Mouse (Mus musculus): ENCODE results near the gene Tsc22d2.

The Tsc22d2 gene

DNA sequence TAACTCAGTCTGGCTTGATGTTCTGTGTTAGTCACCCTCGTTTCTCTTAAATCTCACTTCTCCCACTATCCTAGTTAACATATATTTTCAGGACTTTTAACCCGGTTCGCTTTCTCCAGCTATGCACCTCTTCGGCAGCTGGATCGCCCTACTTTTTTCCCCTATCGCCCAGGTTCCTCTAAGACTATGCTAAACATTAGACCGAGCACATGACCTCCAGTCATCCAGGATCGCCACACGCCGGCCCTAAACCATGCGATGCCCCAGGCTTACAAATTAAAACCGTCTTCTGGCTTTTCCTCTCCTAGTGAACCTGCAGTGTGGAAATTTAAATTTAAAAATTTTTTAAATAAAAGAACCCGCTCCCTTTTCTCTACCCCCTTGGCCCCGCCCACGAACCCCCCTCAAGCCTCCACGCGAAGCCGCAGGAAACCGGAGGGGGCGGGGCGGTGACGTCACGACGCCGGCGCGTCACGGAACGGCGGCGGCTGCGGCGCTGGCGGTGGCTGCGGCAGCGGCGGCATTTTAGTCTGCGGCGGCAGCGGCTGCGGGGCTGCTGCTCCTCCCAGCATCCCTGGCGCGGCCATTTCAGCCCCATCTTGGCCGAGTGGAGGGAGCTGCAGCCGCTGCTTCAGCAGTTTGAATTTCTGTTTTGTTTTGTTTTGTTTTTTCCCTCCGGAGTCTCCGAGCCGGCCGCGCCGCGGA is at the start of gene Tsc22d2:
Tsc22d2 (plus strand) TSS at position 482 of the 705 bp plus-strand sequence.
- DNase-seq (ENCODE audit: low spot score in 2 of 2), result peak; percentile 97 to 99

DNA sequence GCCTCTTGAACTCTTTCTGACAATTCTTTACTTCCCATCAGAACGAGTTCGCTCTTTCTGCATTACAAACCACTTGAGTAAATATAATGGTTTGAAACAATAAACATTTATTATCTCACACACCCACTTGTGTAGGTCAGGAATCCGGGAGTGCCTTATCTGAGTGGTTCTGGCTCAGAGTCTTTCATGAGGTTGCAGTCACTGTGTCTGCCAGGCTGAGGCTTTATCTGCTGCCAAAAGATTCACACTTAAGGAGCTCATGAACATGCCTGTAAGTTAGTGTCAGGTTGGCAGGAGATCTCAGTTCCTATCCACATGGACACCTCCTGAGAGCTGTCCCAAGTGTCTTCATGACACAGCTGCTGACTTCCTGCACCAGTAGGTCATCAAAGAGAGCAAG is 47.8 kb upstream of the Tsc22d2 start:
- no peak for DNase-seq (ENCODE audit: low spot score in 2 of 2)

DNA sequence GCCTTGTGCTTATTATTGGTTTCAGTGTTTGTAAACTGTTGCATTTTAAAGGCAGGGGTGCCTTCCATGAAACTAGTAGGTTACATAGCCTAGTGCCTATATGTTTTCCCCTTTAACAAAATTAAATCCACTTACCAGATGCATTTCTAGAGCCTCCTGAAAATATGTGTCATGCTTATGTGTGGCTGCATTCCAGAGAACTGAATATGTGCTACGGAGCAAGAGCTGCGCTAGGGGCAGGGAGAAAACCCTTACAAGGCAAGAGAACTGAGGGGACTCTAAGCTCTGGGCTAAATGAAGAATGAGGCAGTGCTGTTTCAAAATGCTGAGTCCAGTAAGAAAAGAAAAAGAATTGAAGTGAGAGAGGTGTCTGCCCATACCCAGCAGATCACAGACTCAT is 43.7 kb upstream of the Tsc22d2 start:
- DNase-seq (ENCODE audit: low spot score in 2 of 2), result no peak

DNA sequence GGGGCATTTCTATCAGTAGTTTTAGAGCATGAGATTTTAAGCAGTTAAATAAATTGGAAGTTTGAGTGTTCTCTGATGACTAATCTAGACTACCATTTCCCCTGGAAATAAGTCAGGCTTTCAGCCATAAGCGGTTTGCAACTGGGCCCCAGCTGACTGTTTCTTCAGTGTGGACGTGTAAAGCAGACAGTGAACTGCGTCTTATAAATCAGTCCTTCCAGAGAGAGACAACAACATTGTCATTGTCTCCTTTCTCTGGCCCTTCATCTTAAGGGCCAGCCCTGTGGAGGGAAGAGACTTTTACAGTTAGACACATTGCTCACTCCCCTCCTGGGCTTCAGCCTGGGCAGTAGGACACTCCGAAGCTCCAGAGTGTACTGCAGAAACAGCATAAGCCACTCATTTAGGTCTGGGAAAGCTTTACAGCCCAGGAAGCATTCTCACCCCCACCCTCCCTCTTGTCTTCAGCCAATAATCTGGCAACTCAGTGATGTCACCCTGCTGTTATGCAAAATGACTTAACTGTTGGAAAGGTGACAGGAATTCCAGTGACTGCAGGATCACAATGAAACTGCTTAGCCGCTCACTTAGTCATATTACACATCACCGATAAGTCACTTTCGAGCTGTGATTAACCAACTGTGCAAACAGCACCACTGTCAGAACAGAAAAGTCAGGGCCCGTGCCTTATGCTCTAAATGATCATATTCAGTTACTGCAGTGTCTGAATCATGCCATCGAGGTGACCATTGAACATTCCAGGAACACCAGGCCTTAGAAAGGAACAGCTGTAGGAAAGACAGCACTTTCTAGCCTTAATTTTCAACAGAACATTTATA is 42.2 kb upstream of the Tsc22d2 start:
- DNase-seq (ENCODE audit: low spot score in 2 of 2), result no peak

DNA sequence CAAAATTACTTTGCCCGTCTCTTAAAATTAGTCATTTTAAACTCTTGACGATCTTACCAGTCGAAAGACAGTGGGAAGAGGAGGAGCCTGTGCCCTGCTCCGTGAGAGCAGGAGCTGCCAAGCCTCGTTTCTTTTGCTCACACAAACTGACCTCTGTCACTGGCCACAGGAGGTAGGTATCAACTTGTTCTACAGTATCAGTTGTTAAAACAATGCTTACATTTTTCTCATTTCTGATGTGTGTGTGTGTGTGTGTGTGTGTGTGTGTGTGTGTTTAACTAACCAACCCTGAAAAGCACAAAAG is 41.7 kb upstream of the Tsc22d2 start:
- DNase-seq (ENCODE audit: low spot score in 2 of 2), result no peak

DNA sequence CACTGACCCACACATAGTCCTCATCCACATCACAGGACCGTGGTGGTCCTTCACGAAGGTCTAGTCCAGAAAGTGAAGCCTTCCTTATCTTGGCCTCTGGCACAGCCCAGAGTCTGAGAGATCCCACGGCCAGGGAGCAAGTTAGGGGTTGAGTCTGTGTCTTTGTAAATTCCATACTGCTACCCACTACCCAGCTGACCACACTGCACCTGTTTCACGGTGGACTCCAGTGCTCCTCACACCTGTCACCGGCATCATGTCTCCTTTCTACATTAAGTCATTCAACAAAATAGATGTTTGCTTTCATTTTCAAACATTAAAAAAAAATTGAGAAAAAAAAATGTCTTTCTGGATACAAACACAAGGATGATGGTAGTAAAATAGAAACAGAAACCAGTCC is 40.2 kb upstream of the Tsc22d2 start:
- DNase-seq (ENCODE audit: low spot score in 2 of 2), result no peak

DNA sequence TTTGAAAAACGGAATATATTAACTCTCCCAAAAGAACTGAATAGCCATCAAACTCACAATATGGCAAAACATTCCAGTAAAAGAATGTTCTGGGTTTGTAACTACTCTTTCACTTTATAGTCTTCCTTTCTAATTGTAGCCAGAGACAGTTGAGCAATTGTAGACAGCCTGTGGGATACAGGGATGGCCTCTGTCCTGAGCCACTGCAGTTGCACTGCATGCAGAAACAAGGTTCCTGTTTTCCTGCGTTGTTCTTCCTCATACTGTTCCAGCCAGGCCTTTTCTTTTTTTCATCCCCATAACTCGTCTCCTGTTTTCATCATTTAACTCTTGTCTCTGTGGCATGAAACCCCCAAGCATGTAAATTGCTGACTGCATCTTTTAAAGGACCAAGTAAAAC is 37.8 kb upstream of the Tsc22d2 start:
- no peak for DNase-seq (ENCODE audit: low spot score in 2 of 2)

DNA sequence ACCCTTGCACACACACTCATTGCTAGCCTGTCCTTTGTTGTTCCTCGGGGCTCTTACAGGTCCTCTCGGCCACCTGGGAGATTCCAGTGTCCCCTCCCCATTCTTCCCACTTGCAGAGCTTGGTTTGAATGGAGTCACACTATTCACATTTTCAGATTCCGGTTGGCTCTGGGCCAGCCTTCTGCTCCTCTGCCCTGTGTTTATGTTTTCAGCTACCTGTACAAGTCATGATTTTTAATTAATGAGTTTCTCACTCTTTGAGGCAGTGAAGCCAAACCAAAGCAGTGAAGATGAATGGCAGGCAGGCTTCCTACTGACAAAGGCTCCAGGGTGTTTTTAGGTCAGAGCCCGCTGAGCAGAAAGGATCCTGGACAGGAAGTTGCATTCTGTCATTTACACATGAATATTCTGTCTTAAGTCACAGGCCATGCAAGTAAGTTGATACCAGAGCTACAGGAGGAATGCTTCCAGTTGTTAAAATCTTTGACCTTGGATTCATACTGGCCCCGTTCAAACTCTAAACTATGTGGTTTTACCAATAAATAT is 36.9 kb upstream of the Tsc22d2 start:
- DNase-seq (ENCODE audit: low spot score in 2 of 2), result no peak

DNA sequence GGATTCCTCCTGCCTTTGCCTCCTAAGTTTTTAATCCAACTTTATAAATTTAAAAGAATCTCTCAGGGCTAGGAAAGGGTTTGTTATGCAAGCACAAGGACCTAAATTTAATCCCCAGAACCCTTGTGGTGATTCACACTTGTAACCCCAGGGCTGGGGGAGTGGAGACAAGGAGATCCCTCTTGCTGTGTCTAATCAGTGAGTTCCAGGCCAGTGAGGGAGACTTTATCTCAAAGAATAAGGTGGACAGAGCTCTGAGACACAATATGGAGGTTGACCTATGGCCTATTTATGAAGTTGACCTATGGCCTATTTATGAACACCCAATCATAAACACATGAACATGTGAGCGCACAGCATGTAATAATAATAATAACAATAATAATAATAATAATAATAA is 31.8 kb upstream of the Tsc22d2 start:
- no peak for DNase-seq (ENCODE audit: low spot score in 2 of 2)

DNA sequence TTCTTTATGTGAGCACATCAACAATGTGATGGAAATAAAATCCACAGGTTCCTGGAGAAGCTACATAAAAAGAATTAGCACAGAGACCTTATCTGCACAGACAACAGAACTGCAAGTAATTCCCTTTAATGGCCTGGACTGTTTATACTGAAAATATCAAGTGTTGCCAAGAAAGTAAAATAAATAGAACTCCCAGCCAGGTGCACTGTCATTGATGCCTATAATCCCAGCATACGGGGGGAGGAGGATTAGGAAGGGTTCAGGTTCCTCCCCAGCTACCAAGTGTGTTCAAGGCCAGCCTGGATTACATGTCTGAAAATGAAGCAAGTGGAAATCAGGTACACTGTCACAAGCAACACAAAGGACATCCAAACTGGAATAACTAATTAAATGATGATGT is 29.5 kb upstream of the Tsc22d2 start:
- DNase-seq (ENCODE audit: low spot score in 2 of 2), result no peak

DNA sequence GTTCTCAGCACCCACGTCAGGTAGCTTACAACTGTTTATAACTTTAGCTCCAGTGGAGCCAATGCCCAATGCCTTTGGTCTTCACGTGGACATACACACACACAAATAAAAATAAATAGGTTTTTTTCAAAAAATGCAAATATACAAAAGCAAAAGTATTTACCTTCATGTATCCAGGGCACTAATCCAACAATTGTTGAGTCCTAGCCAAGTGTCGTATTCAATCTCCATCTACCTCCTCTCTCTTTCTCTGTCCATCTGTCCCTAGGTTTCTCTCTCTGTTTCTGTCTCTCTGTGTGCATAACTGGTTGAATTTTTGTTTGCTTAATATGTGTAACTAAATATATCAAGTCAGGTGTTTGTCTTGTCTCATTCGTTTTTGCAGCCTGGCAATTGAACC is 25.8 kb upstream of the Tsc22d2 start:
- no peak for DNase-seq (ENCODE audit: low spot score in 2 of 2)

DNA sequence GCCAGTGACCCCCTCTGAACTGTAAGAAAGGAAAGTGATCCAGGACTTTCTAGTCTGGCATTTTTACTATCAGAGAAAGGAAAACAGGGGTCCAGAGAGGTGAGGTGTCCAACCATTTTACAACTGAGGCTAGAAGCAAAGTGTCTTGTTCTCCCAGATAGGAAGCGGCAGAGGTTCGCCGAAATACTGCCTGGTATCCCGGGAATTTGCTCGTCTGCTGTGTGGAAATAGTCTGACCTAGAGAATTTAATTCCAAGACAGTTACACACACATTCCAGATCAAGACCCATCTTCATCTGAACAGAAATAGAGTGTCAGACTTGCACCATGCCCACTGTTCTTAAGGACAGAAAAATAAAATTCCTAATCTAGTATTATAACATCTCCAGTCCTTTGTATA is 16.0 kb upstream of the Tsc22d2 start:
- DNase-seq (ENCODE audit: low spot score in 2 of 2), result no peak

DNA sequence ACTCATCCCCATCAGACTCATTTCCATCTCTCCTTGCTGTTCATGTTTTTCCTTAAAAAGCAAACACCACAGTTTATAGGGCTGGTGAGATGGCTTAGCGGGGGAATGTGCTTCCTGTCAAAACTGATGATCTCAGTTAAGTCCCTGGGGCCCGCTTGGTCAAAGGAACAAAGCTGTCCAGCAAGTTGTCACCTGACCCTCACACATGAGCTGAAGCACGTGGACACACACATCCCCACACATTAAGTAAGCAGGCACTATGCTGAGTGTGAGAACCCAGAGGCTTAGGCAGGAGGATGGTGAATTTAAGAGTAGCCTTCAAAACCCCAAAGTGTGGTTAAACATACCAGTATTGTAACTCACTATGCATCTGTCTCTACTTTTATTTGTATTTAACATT is 14.6 kb upstream of the Tsc22d2 start:
- DNase-seq (ENCODE audit: low spot score in 2 of 2), result no peak

DNA sequence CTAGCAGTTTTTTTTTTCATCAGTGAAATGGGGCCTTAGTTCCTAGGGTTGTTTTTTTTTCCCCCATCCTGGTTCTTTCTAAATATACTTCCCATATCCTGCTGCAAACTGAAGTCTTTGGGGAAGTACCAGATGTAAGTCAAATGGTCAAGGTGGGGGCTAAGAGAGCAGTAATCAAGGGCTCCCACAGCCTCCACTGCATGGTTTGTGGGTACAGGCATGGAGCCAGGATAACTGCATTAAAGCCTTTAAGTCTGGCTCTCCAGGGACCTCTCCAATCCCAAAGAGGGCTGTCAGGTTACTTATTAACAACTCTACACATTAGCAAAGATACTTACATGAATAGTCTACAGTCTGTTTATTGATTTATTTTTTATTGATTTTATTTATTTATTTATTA is 2.8 kb upstream of the Tsc22d2 start:
- no peak for DNase-seq (ENCODE audit: low spot score in 2 of 2)

DNA sequence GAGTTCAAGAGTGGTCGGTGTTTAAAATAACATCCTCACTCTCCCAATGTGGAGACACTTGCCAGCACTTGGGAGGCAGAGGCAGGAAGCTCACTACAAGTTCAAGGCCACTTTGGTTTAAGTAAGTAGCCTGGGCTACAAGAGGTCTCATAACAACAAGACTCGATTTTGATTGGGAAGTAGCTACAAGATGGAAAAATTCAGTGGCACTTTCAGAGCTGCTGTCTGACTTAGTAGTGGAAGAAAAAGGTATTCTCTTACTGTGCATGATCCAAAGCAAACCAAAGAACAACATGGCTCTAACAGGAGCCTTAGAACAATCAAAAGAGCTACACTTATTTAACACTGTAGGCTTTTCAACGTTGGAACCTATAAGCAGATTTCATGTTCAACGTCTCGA is 844 bp upstream of the Tsc22d2 start:
- no peak for DNase-seq (ENCODE audit: low spot score in 2 of 2)

DNA sequence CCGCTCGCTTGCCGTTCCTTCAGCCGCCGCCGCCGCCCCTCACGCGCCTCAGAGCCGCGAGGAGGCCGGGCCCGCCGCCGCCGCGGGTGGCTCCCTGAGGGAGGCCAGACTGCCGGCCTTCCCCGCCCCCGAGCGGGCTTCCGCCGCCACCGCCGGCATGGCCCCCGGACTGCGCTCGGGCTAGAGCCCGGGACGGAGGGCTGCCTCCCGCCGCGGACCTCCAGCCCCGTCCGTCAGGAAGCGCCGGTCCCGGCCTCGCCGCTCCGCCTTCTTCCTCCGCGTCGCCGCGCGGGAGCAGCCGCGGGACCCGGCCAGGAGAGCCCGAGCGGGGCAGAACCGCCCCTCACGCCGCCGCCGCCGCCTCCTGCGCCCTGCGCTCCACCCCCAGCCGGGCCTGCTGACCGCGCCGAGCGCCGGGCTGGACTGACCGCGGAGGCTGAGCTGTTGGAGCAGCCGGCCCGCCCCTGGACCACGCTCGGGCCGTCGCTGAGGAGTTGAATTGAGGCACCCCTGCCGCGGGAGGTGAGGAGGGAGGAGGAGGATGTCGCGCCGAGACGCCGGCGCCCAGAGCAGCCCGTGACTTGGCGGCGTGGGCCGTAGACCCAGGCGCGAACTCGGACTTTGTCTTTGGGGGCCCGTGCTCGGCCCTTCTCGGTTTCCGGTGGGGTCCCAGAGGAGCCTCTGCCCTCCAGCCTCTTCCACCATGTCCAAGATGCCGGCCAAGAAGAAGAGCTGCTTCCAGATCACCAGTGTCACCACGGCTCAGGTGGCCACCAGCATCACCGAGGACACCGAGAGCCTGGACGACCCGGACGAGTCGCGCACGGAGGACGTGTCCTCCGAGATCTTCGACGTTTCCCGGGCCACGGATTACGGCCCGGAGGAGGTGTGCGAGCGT is 720 bp downstream of the Tsc22d2 start:
- DNase-seq (ENCODE audit: low spot score in 2 of 2), result peak; percentile 55 to 62

DNA sequence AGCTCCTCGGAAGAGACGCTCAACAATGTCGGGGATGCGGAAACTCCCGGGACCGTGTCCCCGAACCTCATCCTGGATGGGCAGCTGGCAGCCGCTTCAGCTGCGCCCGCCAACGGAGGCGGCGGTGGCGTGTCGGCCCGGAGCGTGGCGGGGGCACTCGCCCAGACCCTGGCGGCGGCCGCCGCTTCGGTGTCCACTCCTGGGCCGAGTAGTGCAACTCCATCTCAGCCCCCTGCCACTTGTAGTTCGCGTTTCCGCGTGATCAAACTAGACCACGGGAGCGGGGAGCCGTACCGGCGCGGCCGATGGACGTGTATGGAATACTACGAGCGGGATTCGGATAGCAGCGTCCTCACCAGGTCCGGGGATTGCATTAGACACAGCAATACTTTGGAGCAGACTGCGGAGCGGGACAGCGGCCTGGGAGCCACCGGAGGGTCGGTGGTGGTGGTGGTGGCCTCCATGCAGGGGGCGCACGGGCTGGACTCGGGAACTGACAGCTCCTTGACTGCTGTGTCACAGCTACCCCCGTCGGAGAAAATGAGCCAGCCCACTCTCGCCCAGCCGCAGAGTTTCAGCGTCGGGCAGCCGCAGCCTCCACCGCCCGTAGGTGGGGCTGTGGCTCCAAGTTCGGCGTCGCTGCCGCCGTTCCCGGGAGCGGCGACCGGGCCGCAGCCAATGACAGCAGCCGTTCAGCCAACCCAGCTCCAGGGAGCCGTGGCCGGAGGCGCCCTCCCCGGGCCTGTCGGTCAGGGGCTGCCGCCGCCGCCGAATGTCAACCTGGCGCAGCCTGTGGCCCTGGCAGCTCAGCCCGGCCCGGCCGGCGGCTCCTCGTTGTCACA is 1.6 kb downstream of the Tsc22d2 start:
- peak; percentile 69 to 76 for DNase-seq (ENCODE audit: low spot score in 2 of 2)

DNA sequence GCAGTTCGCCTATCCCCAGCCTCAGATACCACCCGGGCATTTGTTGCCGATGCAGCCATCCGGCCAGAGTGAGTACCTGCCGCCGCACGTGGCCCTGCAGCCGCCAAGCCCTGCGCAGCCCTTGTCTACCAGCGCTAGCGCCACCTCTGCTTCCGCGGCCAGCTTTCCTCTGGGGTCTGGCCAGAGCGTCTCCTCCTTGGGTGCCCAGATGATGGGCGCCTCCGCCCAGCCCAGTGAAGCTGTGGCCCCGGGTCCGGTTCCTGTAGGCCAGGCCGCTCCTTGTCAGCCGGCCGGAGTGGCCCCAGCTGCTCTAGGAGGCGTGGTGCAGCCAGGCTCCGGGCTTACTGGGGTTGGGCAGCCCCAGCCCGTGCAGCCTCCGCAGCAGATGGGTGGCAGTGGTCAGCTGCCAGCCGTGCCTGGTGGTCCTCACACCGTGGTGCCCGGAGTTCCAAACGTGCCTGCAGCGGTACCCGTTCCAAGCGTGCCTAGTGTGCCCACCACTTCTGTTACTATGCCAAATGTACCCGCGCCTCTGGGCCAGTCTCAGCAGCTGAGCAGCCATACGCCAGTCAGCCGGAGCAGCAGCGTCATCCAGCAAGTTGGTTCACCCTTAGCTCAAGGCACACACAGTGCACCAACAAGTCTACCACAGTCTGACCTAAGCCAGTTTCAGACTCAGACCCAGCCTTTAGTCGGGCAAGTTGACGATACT is 2.4 kb downstream of the Tsc22d2 start:
- peak; percentile 27 to 32 for DNase-seq (ENCODE audit: low spot score in 2 of 2)

DNA sequence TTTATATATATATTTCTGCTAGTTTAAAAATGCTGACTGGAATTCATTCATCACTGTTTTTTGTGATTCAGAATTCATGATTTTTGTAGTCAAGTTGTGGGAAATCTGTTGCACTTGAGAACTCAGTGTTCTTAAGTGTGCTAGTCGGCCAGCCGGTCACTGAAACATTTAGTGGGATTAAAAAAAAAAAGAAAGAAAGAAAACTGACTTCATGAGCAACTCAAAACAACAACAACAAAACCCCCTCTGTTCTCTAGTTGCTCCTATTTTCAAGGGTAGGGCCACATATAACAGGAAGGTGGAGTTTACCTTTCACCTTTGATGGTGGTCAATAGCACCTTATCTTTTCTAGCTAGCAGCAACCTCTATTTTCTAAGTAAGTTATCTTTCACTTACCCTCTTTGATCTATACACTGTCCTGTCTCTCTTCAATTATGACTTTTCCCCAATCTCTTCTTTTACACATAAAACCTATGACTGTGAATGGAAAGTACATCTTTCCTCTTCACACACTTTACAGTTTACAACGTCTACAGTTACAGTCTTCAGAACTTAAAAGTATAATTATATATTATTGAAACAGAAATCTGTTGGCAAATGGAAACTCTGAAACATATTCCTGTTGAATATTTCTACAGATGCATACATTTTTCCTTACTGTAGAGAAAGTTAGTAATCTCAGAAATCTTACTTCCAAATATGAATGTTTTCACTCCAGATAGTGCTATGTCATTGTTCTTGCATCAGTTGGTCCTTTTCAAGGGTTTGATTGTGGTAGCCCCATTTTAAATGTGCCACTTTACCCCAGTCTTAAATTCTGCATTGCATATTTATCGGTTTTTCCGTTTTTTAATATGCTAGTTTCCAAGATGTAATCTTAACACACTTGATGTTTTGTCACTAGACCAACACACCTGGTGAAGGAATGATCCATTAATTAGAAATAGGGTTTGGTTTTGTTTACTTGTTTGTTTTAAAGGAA is 4.5 kb downstream of the Tsc22d2 start:
- DNase-seq (ENCODE audit: low spot score in 2 of 2), result no peak

Measured in spleen, postnatal 14 days (tissue).